Mouse (Mus musculus) megakaryocyte, adult 5-6 weeks (primary cell): ENCODE results near the gene Mre11a. TPM values are rescaled to one million over a fixed set of nuclear protein-coding genes. Genes with fewer than 3 reads are reported as not detected.

ENCODE experiments used
- ATAC-seq: 2 replicates; pipeline ENCODE4 v1.8.0; 2016; ENCODE audit warnings: mild to moderate bottlenecking, inconsistent platforms; ENCODE audit not compliant: poor library complexity, severe bottlenecking
- total RNA-seq, 2 experiments: library from RNA; stranded (forward) in 1 of 2; stranded (reverse) in 1 of 2; fragments of 153-499, 151-499 nt in 1 of 2; fragments of 221-1000, 200-1000 nt in 1 of 2; gene quantifications; 2 replicates each; pipeline versions ENCODE4 v1.2.3 to v1.2.4; 2015 to 2017

Mre11a gene
- total RNA-seq, 2 experiments from 2014 or later: 19.1 to 42.1 TPM

GRCm38 (mm10) chr9:14810111-14810510 is 25.7 kb downstream of the Mre11a start:
- no peak for ATAC-seq

- no peak for ATAC-seq
These were observed 36.9 kb downstream of the Mre11a start for GRCm38 (mm10) chr9:14821396-14821795.

- no peak for ATAC-seq
These were observed 40.4 kb downstream of the Mre11a start for GRCm38 (mm10) chr9:14824840-14825239.

- ATAC-seq: no peak
These were observed 43.4 kb downstream of the Mre11a start for GRCm38 (mm10) chr9:14827875-14828274.

- ATAC-seq: peak; percentile 53
These were observed 47.6 kb downstream of the Mre11a start for GRCm38 (mm10) chr9:14832046-14832445.

- ATAC-seq: peak; percentile 96
These were observed 51.1 kb downstream of the Mre11a start for GRCm38 (mm10) chr9:14835335-14836075.

- no peak for ATAC-seq
These were observed 55.1 kb downstream of the Mre11a start for GRCm38 (mm10) chr9:14839527-14839926.

- ATAC-seq: no peak
These were observed 55.5 kb downstream of the Mre11a start for GRCm38 (mm10) chr9:14839970-14840369.

GRCm38 (mm10) chr9:14841878-14842761 is 57.7 kb downstream of the Mre11a start:
- peak; percentile 96 for ATAC-seq

- ATAC-seq: no peak
These were observed 58.9 kb downstream of the Mre11a start for GRCm38 (mm10) chr9:14843311-14843857.

- ATAC-seq: no peak
These were observed 59.4 kb downstream of the Mre11a start for GRCm38 (mm10) chr9:14843901-14844300.

- peak; percentile 48; the same call in 1 of the 2 replicates for ATAC-seq
These were observed 62.0 kb downstream of the Mre11a start for GRCm38 (mm10) chr9:14846428-14846827.

- no peak for ATAC-seq
These were observed 63.9 kb downstream of the Mre11a start for GRCm38 (mm10) chr9:14848267-14848935.

GRCm38 (mm10) chr9:14854585-14854984 is 70.1 kb downstream of the Mre11a start:
- no peak for ATAC-seq

- ATAC-seq: no peak
These were observed 72.6 kb downstream of the Mre11a start for GRCm38 (mm10) chr9:14856922-14857654.

- ATAC-seq: no peak
These were observed 73.8 kb downstream of the Mre11a start for GRCm38 (mm10) chr9:14858170-14858706.

- no peak for ATAC-seq
These were observed 74.3 kb downstream of the Mre11a start for GRCm38 (mm10) chr9:14858782-14859181.

GRCm38 (mm10) chr9:14859868-14860639 is 75.6 kb downstream of the Mre11a start, which contains the start of gene Gpr83:
Gpr83 (plus strand) TSS chr9:14860210.
- peak; percentile 53 for ATAC-seq

- no peak for ATAC-seq
These were observed 78.7 kb downstream of the Mre11a start for GRCm38 (mm10) chr9:14863126-14863525.
